Mouse (Mus musculus) intestine, embryonic 16.5 days (tissue): ENCODE data around the gene Mrnip. TPM values are rescaled to one million over a fixed set of nuclear protein-coding genes. Genes with fewer than 3 reads are reported as not detected.
A peak's percentile ranks its signal among the peaks of the same experiment; 100 is the strongest.

Source experiments
- ATAC-seq: fragments of 200-750 bp; cut with Nextera tagmentation; 2 replicates; pipeline ENCODE4 v1.8.0; 2017; ENCODE audit warnings: moderate TSS enrichment, moderate library complexity
- H3K27ac ChIP-seq: fragments of 300-500 bp; sonication (generic); 2 replicates; pipeline ENCODE4 v1.5.1; 2014; ENCODE audit warnings: mild to moderate bottlenecking, low read length
- H3K27me3 ChIP-seq: fragments of 300-500 bp; sonication (generic); replicated peaks from 2 replicates; pipeline ENCODE4 v1.6.1; 2014; ENCODE audit warnings: low read length, control low read depth, mixed read lengths; ENCODE audit not compliant: control insufficient read depth, insufficient read depth
- H3K36me3 ChIP-seq: fragments of 300-500 bp; sonication (generic); 2 replicates; pipeline ENCODE4 v1.6.1; 2014; ENCODE audit warnings: low read length, control low read depth; ENCODE audit not compliant: control insufficient read depth, insufficient read depth
- H3K4me1 ChIP-seq: fragments of 300-500 bp; sonication (generic); 2 replicates; pipeline ENCODE4 v1.6.1; 2014; ENCODE audit warnings: low read length, control low read depth, mixed read lengths; ENCODE audit not compliant: control insufficient read depth, insufficient read depth
- H3K4me2 ChIP-seq: fragments of 300-500 bp; sonication (generic); 2 replicates; pipeline ENCODE4 v1.6.1; 2014; ENCODE audit warnings: low read depth, low read length, control low read depth
- H3K4me3 ChIP-seq: fragments of 300-500 bp; sonication (generic); 2 replicates; pipeline ENCODE4 v1.5.1; 2014; ENCODE audit warnings: mild to moderate bottlenecking, low read length
- H3K9ac ChIP-seq: fragments of 300-500 bp; sonication (generic); 2 replicates; pipeline ENCODE4 v1.6.1; 2014; ENCODE audit warnings: low read depth, low read length
- H3K9me3 ChIP-seq: fragments of 300-500 bp; sonication (generic); 2 replicates; pipeline ENCODE4 v1.6.1; 2016; ENCODE audit warnings: low read length, control low read depth; ENCODE audit not compliant: control insufficient read depth
- WGBS: fragments of 180-500 bp; shearing (Covaris S2); extraction: QIAGEN DNeasy Blood & Tissue Kit; methylation state at CpG from one replicate; pipeline ENCODE4 v1.1.7; 2014; 5-methylcytosine and 5-hydroxymethylcytosine counted together
- polyA plus RNA-seq: library from polyadenylated mRNA; unstranded; fragments of >200 nt; fragmentation: Nextera tagmentation; extraction: Ambion mirVana; gene quantifications from 2 replicates; pipeline ENCODE4 v1.2.1, GENCODE M21; 2015

The Mrnip gene
- polyA plus RNA-seq, 1 experiment from 2014 or later: 12.4 TPM

DNA sequence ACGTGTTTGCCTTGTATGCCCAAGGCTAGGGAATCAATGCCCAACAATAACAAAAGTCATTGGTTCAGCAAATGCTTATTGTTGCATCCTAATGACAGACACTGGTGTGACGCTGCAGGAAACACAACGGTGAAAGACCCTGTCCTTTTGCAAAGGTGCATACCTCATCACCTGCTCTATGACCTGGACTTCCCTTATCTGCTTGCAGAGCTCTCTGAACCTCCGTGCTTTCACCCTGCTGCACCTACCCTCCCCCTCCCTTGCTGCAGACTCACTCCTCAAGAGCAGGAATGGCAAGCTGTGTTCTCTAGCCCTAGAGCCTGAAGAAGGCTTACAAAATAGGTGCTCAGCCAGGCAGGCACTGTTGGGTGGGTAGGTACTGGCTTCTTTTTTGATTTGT, 20.5 kb downstream of the Mrnip start:
- no peak overlapping the region for H3K27ac ChIP-seq
- peak; percentile 70 for ATAC-seq
- WGBS: 57% methylated on average over 4 of the region's 4 CpGs

DNA sequence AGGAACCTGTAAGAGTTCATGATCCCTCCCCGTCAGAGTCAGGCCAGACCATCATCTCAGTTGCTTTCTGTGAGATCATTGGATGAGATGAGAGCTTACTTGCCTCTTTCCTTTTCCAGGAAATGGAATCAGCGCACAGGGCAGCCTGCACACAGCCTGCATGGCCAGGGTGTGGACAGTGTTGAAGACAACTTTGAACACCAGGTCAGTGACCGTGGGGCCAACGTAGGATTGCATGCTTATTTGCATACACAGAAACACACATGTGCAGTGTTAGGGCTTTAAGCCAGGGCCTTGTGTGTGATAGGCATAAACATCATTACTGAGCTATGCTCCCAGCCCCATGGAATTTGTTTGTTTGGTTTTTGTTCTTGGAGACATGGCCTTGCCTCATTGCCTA, 23.3 kb downstream of the Mrnip start:
- no peaks in the 10 kb centered on the region for H3K4me1 ChIP-seq
- H3K36me3 ChIP-seq: peaks cover 32% of the 10 kb centered on the region
- no peak overlapping the region for H3K4me3 ChIP-seq
- no peaks in the 10 kb centered on the region for H3K27me3 ChIP-seq
- H3K9ac ChIP-seq: no peak overlapping the region
- H3K27ac ChIP-seq: no peak overlapping the region; the same call in 1 of the 2 replicates
- no peak for ATAC-seq
- WGBS: 85% methylated on average over 4 of the region's 4 CpGs
- H3K4me2 ChIP-seq: no peak overlapping the region
- no peaks in the 10 kb centered on the region for H3K9me3 ChIP-seq

More for the DNA sequence above, 20.5 kb downstream of the Mrnip start:
- Histone ChIP-seq H3K36me3 (peaks cover 11% of the 10 kb centered on the region), H3K4me1 (no peaks in the 10 kb centered on the region), H3K9me3 (no peaks in the 10 kb centered on the region), H3K4me3 (no peak overlapping the region), H3K27me3 (no peaks in the 10 kb centered on the region), H3K9ac (no peak overlapping the region), H3K4me2 (no peak overlapping the region)

DNA sequence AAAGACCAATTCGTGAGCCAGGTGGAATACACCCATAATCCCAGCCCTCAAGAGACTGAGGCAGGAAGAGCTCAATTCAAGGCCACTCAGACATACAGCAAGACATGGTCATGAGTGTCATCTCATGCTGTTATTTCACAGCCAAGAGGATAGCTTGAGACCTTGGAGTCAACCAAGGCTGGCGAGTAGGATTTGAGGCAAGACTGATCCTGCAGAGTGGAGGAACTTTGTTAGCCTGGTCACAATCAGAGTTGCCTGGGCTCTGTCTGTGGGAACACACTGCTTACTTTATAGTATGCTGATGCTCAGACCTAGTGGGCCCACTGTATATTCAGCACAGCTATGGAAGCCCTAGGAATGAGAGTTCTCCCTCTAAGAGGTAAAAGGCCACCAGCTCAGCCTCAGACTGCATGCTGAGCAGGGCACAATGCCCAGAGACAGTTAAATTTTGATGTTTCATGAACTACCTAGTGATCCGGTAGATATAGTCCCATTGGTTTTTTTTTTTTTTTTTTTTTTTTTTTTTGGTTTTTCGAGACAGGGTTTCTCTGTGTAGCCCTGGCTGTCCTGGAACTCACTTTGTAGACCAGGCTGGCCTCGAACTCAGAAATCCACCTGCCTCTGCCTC, 24.1 kb downstream of the Mrnip start:
- Histone ChIP-seq H3K27ac (no peak overlapping the region), H3K4me1 (no peaks in the 10 kb centered on the region), H3K4me2 (no peak overlapping the region), H3K27me3 (no peaks in the 10 kb centered on the region), H3K9ac (no peak overlapping the region), H3K4me3 (no peak overlapping the region), H3K36me3 (peaks cover 37% of the 10 kb centered on the region), H3K9me3 (no peaks in the 10 kb centered on the region)
- no peak for ATAC-seq
- WGBS: 90% methylated on average over 3 of the region's 5 CpGs

DNA sequence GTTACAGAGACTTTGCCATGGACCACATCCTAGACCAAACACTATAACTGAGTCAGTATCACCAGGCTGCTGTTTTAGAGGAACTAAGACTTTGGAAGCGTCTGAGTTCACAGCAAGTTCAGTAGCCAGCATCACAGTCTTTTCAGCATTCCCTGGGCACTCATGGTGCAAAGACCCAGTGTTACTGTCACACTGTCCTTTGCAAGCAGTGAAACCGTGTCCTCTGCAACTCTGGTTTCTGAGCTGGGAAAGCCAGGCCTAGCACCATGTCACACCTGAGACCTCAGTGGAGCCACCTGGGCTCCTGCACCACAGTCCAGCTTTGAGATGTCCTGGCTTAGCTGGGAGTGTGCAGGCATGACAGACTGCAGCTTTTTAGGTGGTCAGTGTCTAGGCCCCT, 24.7 kb downstream of the Mrnip start:
- Histone ChIP-seq H3K27ac (no peak overlapping the region), H3K36me3 (peaks cover 39% of the 10 kb centered on the region), H3K4me2 (no peak overlapping the region), H3K9me3 (no peaks in the 10 kb centered on the region), H3K9ac (no peak overlapping the region), H3K4me1 (no peaks in the 10 kb centered on the region), H3K27me3 (no peaks in the 10 kb centered on the region), H3K4me3 (no peak overlapping the region)
- 87% methylated on average over 2 of the region's 2 CpGs for WGBS
- no peak for ATAC-seq

DNA sequence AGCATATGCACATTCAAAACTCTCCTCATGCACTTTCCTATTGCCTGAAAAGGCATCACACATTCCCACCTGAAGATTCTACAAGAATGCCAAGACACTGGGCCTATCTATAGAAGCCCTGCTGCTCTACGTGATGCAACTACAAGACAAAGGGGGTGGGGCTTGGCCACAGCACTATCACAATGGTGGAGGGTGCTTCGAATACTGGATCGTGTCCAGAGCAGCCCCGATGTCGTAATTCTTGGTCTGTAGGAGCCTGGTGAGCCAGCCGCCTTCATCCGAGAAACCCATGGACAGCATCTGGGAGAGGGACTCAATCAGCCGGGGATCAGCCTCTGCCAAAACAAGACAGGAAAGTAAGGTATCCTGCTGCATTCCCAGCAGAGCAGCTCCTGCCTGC, 26.4 kb downstream of the Mrnip start:
- Histone ChIP-seq H3K9ac (no peak overlapping the region), H3K4me3 (no peak overlapping the region), H3K9me3 (no peaks in the 10 kb centered on the region), H3K27me3 (no peaks in the 10 kb centered on the region), H3K36me3 (peaks cover 47% of the 10 kb centered on the region), H3K27ac (no peak overlapping the region), H3K4me1 (no peaks in the 10 kb centered on the region), H3K4me2 (no peak overlapping the region)
- no peak for ATAC-seq
- WGBS: 80% methylated on average over 8 of the region's 8 CpGs

DNA sequence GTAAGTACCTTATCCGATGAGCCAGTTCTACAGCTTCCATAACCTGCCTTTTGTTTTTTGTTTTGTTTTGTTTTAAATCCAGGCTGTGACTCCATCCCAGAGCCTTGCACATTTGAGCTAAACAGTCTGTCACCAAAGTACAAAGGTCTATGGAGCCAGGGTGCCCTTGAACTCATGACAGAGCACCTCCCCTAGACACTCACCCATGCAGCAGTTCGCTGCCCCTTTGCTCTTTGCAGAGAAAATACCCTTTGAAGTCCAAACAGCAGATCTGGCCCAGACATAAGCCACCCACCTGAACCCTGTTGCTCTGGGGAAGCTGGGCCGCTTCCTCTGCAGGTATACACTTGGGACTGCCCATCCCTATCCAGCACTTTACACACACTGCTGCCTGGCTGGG, 27.3 kb downstream of the Mrnip start:
- ATAC-seq: no peak
- peaks cover 55% of the 10 kb centered on the region for H3K36me3 ChIP-seq
- WGBS: 89% methylated on average over 3 of the region's 3 CpGs

DNA sequence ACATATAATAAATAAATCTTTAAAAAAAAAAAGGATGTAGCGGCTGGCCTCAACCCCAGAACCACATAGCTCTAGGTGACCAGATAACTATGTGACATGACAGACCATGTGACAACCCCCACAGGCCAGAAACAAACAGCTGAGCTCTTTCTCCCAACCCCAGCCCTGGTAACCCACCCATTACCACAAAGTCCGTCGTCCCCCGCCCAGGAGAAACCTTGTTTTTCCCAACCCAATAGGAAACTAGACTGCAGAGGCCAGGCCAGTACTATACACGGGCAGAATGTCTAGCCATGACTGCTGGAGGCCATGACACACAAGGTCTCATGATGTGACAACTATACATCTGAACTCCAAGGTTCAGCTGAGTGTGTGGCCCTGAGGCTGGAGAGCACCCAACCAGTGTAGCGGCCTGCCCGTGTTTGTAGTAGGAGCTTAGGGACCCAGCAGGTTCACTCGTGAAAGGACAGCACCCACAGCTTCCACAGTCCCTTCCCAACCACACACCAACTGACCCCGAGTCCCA, 29.1 kb downstream of the Mrnip start:
- no peak overlapping the region for H3K4me2 ChIP-seq
- H3K9me3 ChIP-seq: no peaks in the 10 kb centered on the region
- no peak for ATAC-seq
- no peak overlapping the region for H3K4me3 ChIP-seq
- H3K4me1 ChIP-seq: no peaks in the 10 kb centered on the region
- no peaks in the 10 kb centered on the region for H3K27me3 ChIP-seq
- H3K36me3 ChIP-seq: peaks cover 65% of the 10 kb centered on the region
- H3K27ac ChIP-seq: no peak overlapping the region
- H3K9ac ChIP-seq: no peak overlapping the region
- 93% methylated on average over 9 of the region's 9 CpGs for WGBS

More for the DNA sequence above, 27.3 kb downstream of the Mrnip start:
- Histone ChIP-seq H3K9me3 (no peaks in the 10 kb centered on the region), H3K27me3 (no peaks in the 10 kb centered on the region), H3K27ac (no peak overlapping the region), H3K4me1 (no peaks in the 10 kb centered on the region), H3K4me3 (no peak overlapping the region), H3K9ac (no peak overlapping the region), H3K4me2 (no peak overlapping the region)

DNA sequence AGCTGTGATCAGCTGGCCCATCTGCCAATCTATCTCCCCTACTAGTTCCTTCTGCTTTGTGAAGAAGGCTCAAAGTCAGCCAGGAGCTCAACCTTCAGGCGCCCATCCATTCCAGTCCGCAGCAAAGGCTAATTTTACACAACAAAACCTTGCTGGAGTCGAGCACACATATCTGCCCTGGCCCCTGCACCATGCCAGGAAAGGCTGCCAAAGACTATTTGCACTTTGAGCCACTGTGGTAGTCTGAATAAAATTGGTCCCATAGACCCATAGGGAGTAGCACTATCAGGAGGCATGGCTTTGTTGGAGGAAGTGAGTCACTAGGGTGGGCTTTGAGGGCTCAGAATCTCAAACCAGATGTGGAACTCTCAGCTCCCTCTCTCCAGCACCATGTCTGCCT, 31.2 kb downstream of the Mrnip start:
- H3K9ac ChIP-seq: no peak overlapping the region
- WGBS: 92% methylated on average over 3 of the region's 3 CpGs
- H3K27ac ChIP-seq: no peak overlapping the region
- H3K4me1 ChIP-seq: 0 out of 2 replicates have a peak, but pooled peaks cover 8% of the 10 kb centered on the region
- H3K9me3 ChIP-seq: no peaks in the 10 kb centered on the region
- peaks cover 50% of the 10 kb centered on the region for H3K36me3 ChIP-seq
- H3K4me2 ChIP-seq: no peak overlapping the region
- no peaks in the 10 kb centered on the region for H3K27me3 ChIP-seq
- ATAC-seq: no peak
- no peak overlapping the region for H3K4me3 ChIP-seq

DNA sequence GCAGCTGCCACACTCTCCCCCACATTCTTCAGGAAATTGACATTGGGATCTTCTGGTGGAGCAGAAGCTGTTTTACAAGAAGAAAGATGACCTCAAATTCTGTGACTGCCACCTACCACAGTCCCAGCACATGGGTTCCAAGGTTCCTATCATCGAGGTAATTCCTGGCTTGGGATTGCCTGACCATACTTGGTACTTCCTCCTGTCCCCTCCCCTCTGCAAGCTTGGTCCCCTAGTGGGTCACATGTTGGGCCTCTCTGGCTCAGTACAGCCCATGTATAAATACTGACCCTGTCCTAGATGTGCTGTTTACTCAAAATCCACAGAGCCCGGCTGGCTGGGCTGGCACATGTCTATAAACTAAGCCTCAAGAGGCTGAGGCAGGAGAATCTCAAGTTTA, 31.8 kb downstream of the Mrnip start:
- Histone ChIP-seq H3K4me3 (no peak overlapping the region), H3K27ac (no peak overlapping the region), H3K9me3 (no peaks in the 10 kb centered on the region), H3K36me3 (peaks cover 45% of the 10 kb centered on the region), H3K9ac (no peak overlapping the region), H3K4me1 (peaks cover 10% of the 10 kb centered on the region; the same call in 1 of the 2 replicates), H3K27me3 (no peaks in the 10 kb centered on the region), H3K4me2 (no peak overlapping the region)
- WGBS: 77% methylated on average over 2 of the region's 2 CpGs
- no peak for ATAC-seq

DNA sequence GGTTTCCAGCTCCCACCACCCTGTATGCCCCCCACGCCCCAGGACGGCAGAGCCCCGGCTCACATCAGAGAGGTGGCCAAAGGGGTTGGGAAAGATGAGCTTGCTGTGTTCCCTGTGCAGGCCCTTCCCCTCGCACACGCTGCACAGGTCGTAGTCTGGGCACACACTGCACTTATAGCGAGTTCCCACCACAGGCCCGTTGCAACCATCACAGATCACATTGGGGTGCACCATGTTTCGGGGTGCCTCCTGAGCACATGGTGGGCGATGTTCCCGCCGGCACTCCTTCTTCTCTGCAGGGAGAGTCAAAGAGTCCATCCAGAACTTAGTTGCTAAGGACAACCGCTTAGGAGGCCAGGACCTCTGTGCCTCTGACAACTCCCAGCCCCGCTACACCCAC, 33.1 kb downstream of the Mrnip start:
- Histone ChIP-seq H3K4me3 (no peak overlapping the region), H3K9ac (no peak overlapping the region), H3K4me1 (peaks cover 15% of the 10 kb centered on the region; the same call in 1 of the 2 replicates), H3K9me3 (no peaks in the 10 kb centered on the region), H3K27ac (no peak overlapping the region), H3K36me3 (peaks cover 33% of the 10 kb centered on the region), H3K27me3 (no peaks in the 10 kb centered on the region), H3K4me2 (no peak overlapping the region)
- WGBS: 96% methylated on average over 14 of the region's 14 CpGs
- no peak for ATAC-seq
